Mouse (Mus musculus) hindbrain, postnatal 0 days (tissue): ENCODE data around the gene Gm45716. TPM values are rescaled to one million over a fixed set of nuclear protein-coding genes. Genes with fewer than 3 reads are reported as not detected.

Source experiments
- ATAC-seq: fragments of 200-750 bp; cut with Nextera tagmentation; 2 replicates; pipeline ENCODE4 v1.8.0; 2017; ENCODE audit warnings: mild to moderate bottlenecking, moderate TSS enrichment, moderate library complexity
- DNase-seq: peaks from one replicate; pipeline ENCODE4 v3.0.0-alpha.2; 2015; ENCODE audit warnings: low spot score
- H3K27ac ChIP-seq: fragments of 300-500 bp; sonication (generic); 2 replicates; pipeline ENCODE4 v1.5.1; 2014; ENCODE audit warnings: mild to moderate bottlenecking
- H3K27me3 ChIP-seq: fragments of 300-500 bp; sonication (generic); 2 replicates; pipeline ENCODE4 v1.6.1; 2014; ENCODE audit warnings: low read length, mixed read lengths; ENCODE audit not compliant: insufficient read depth
- H3K36me3 ChIP-seq: fragments of 300-500 bp; sonication (generic); 2 replicates; pipeline ENCODE4 v1.6.1; 2014; ENCODE audit warnings: low read length, mixed read lengths; ENCODE audit not compliant: insufficient read depth
- H3K4me1 ChIP-seq: fragments of 300-500 bp; sonication (generic); 2 replicates; pipeline ENCODE4 v1.6.1; 2014; ENCODE audit warnings: antibody characterized with exemption, low read length, mixed read lengths; ENCODE audit not compliant: insufficient read depth
- H3K4me2 ChIP-seq: fragments of 300-500 bp; sonication (generic); 2 replicates; pipeline ENCODE4 v1.6.1; 2014; ENCODE audit warnings: low read depth, mild to moderate bottlenecking, low read length, moderate library complexity, mixed read lengths
- H3K4me3 ChIP-seq: fragments of 300-500 bp; sonication (generic); 2 replicates; pipeline ENCODE4 v1.5.1; 2014; ENCODE audit warnings: low read length
- H3K9ac ChIP-seq: fragments of 300-500 bp; sonication (generic); replicated peaks from 2 replicates; pipeline ENCODE4 v1.6.1; 2014; ENCODE audit warnings: mild to moderate bottlenecking, low read length, moderate library complexity, mixed read lengths
- H3K9me3 ChIP-seq: fragments of 300-500 bp; sonication (generic); 2 replicates; pipeline ENCODE4 v1.6.1; 2016; ENCODE audit warnings: low read length, mixed read lengths
- CTCF ChIP-seq: IDR thresholded peaks from 2 replicates; pipeline ENCODE4 v1.5.1; 2016; ENCODE audit warnings: antibody characterized with exemption, control low read depth, low read depth
- WGBS: fragments of 180-500 bp; shearing (Covaris S2); extraction: QIAGEN DNeasy Blood & Tissue Kit; methylation state at CpG from one replicate; pipeline ENCODE4 v1.1.7; 2014; 5-methylcytosine and 5-hydroxymethylcytosine counted together
- polyA plus RNA-seq: library from polyadenylated mRNA; unstranded; fragments of >200 nt; fragmentation: Nextera tagmentation; extraction: Ambion mirVana; gene quantifications from 2 replicates; pipeline ENCODE4 v1.2.1, GENCODE M21; 2015
- total RNA-seq: library from RNA; depleted of rRNA; stranded (reverse); fragments of >200 nt; gene quantifications from 2 replicates; pipeline ENCODE4 v1.2.3, GENCODE M21; 2014

Gene Gm45716
- total and polyA plus RNA-seq, 2 experiments from 2014 or later: 5.6 to 22.9 TPM

- Histone ChIP-seq H3K9ac (no peak overlapping the region), H3K9me3 (no peaks in the 10 kb centered on the region), H3K27me3 (no peaks in the 10 kb centered on the region), H3K36me3 (no peaks in the 10 kb centered on the region), H3K4me1 (no peaks in the 10 kb centered on the region), H3K4me3 (no peak overlapping the region), H3K27ac (no peak overlapping the region), H3K4me2 (no peak overlapping the region)
- WGBS: 27% methylated on average over 2 of the region's 2 CpGs
- DNase-seq: no peak
- no peak for ATAC-seq
- TF ChIP-seq CTCF: no peak
Measured at GRCm38 (mm10) chr11:90238657-90239056, 51.2 kb downstream of the Gm45716 start.

- WGBS: 37% methylated on average over 6 of the region's 6 CpGs
Measured at GRCm38 (mm10) chr11:90240652-90241330, 53.3 kb downstream of the Gm45716 start.

GRCm38 (mm10) chr11:90241874-90242273, 54.4 kb downstream of the Gm45716 start:
- Histone ChIP-seq H3K36me3 (no peaks in the 10 kb centered on the region), H3K4me1 (no peaks in the 10 kb centered on the region), H3K9me3 (no peaks in the 10 kb centered on the region), H3K27me3 (no peaks in the 10 kb centered on the region), H3K9ac (no peak overlapping the region), H3K4me2 (no peak overlapping the region), H3K27ac (no peak overlapping the region), H3K4me3 (no peak overlapping the region)
- ATAC-seq (no peak), DNase-seq (no peak)
- no peak for TF ChIP-seq CTCF
- 88% methylated on average over 2 of the region's 2 CpGs for WGBS

More at GRCm38 (mm10) chr11:90240652-90241330, 53.3 kb downstream of the Gm45716 start:
- Histone ChIP-seq H3K4me3 (no peak overlapping the region), H3K9me3 (no peaks in the 10 kb centered on the region), H3K4me2 (no peak overlapping the region), H3K36me3 (no peaks in the 10 kb centered on the region), H3K9ac (no peak overlapping the region), H3K4me1 (no peaks in the 10 kb centered on the region), H3K27ac (no peak overlapping the region), H3K27me3 (no peaks in the 10 kb centered on the region)
- no peak for TF ChIP-seq CTCF
- ATAC-seq (no peak), DNase-seq (no peak)

GRCm38 (mm10) chr11:90243300-90243699, 55.8 kb downstream of the Gm45716 start:
- Histone ChIP-seq H3K9ac (no peak overlapping the region), H3K27me3 (no peaks in the 10 kb centered on the region), H3K36me3 (no peaks in the 10 kb centered on the region), H3K4me2 (no peak overlapping the region), H3K9me3 (no peaks in the 10 kb centered on the region), H3K4me1 (no peaks in the 10 kb centered on the region), H3K4me3 (no peak overlapping the region), H3K27ac (no peak overlapping the region)
- DNase-seq: no peak
- no peak for ATAC-seq
- WGBS: 96% methylated on average over 2 of the region's 2 CpGs
- TF ChIP-seq CTCF: no peak

GRCm38 (mm10) chr11:90245630-90246029, 58.1 kb downstream of the Gm45716 start:
- Histone ChIP-seq H3K4me1 (peaks cover 6% of the 10 kb centered on the region), H3K27me3 (no peaks in the 10 kb centered on the region), H3K27ac (no peak overlapping the region), H3K36me3 (no peaks in the 10 kb centered on the region), H3K4me3 (no peak overlapping the region), H3K4me2 (no peak overlapping the region), H3K9me3 (no peaks in the 10 kb centered on the region), H3K9ac (no peak overlapping the region)
- no peak for TF ChIP-seq CTCF
- DNase-seq (no peak), ATAC-seq (no peak)
- 77% methylated on average over 6 of the region's 6 CpGs for WGBS

- peaks cover 9% of the 10 kb centered on the region for H3K4me1 ChIP-seq
- H3K9ac ChIP-seq: no peak overlapping the region
- no peaks in the 10 kb centered on the region for H3K27me3 ChIP-seq
- DNase-seq: no peak
- no peaks in the 10 kb centered on the region for H3K9me3 ChIP-seq
- no peak for ATAC-seq
- no peak overlapping the region for H3K4me3 ChIP-seq
- TF ChIP-seq CTCF: no peak
- no peak overlapping the region for H3K4me2 ChIP-seq
- no peak overlapping the region for H3K27ac ChIP-seq
- H3K36me3 ChIP-seq: no peaks in the 10 kb centered on the region
- 80% methylated on average over 4 of the region's 4 CpGs for WGBS
Measured at GRCm38 (mm10) chr11:90246676-90247075, 59.2 kb downstream of the Gm45716 start.

GRCm38 (mm10) chr11:90247793-90248192, 60.3 kb downstream of the Gm45716 start:
- Histone ChIP-seq H3K4me2 (no peak overlapping the region), H3K27me3 (no peaks in the 10 kb centered on the region), H3K9me3 (no peaks in the 10 kb centered on the region), H3K4me3 (no peak overlapping the region), H3K4me1 (peaks cover 9% of the 10 kb centered on the region), H3K36me3 (no peaks in the 10 kb centered on the region), H3K27ac (no peak overlapping the region), H3K9ac (no peak overlapping the region)
- 65% methylated on average over 4 of the region's 4 CpGs for WGBS
- DNase-seq (no peak), ATAC-seq (no peak)
- no peak for TF ChIP-seq CTCF
